Mouse (Mus musculus) embryonic facial prominence, embryonic 13.5 days (tissue): ENCODE measurements around the gene Nmnat1. TPM values are rescaled to one million over a fixed set of nuclear protein-coding genes. Genes with fewer than 3 reads are reported as not detected.

Experiments used
- ATAC-seq: fragments of 200-750 bp; cut with Nextera tagmentation; 2 replicates; pipeline ENCODE4 v1.8.0; 2017; ENCODE audit warnings: low read depth; ENCODE audit not compliant: insufficient number of reproducible peaks, insufficient read depth, low FRiP score, low TSS enrichment
- H3K27ac ChIP-seq: fragments of 300-500 bp; sonication (generic); 2 replicates; pipeline ENCODE4 v1.5.1; 2015; ENCODE audit warnings: moderate library complexity, mild to moderate bottlenecking, inconsistent platforms
- H3K27me3 ChIP-seq: fragments of 300-500 bp; sonication (generic); 2 replicates; pipeline ENCODE4 v1.6.1; 2015; ENCODE audit warnings: mild to moderate bottlenecking, inconsistent platforms
- H3K36me3 ChIP-seq: fragments of 300-500 bp; sonication (generic); 2 replicates; pipeline ENCODE4 v1.6.1; 2015; ENCODE audit warnings: mild to moderate bottlenecking, inconsistent platforms
- H3K4me1 ChIP-seq: fragments of 300-500 bp; sonication (generic); 2 replicates; pipeline ENCODE4 v1.6.1; 2015; ENCODE audit warnings: inconsistent platforms
- H3K4me2 ChIP-seq: fragments of 300-500 bp; sonication (generic); 2 replicates; pipeline ENCODE4 v1.6.1; 2015; ENCODE audit warnings: moderate library complexity, mild to moderate bottlenecking, inconsistent platforms
- H3K4me3 ChIP-seq: fragments of 300-500 bp; sonication (generic); 2 replicates; pipeline ENCODE4 v1.5.1; 2015; ENCODE audit warnings: mild to moderate bottlenecking, inconsistent platforms
- H3K9ac ChIP-seq: fragments of 300-500 bp; sonication (generic); 2 replicates; pipeline ENCODE4 v1.6.1; 2015; ENCODE audit warnings: mild to moderate bottlenecking, inconsistent platforms
- H3K9me3 ChIP-seq: fragments of 300-500 bp; sonication (generic); 2 replicates; pipeline ENCODE4 v1.6.1; 2016; ENCODE audit warnings: inconsistent platforms
- WGBS: fragments of 180-500 bp; shearing (Covaris S2); methylation state at CpG from one replicate; pipeline ENCODE4 v1.1.7; 2015; ENCODE audit warnings: mixed read lengths; 5-methylcytosine and 5-hydroxymethylcytosine counted together
- polyA plus RNA-seq: library from polyadenylated mRNA; unstranded; fragments of >200 nt; fragmentation: Nextera tagmentation; extraction: Ambion mirVana; gene quantifications from 2 replicates; pipeline ENCODE4 v1.2.1, GENCODE M21; 2015

The Nmnat1 gene
- 9.2 and 10.2 TPM in 2 replicates for polyA plus RNA-seq

- WGBS: under 1% methylated on average over 60 of the region's 60 CpGs
- H3K4me3 ChIP-seq: peak within 1 kb of the TSS; percentile 63
- peaks cover 23% of the 10 kb centered on the region for H3K4me1 ChIP-seq
- peak; percentile 90 for ATAC-seq
- H3K36me3 ChIP-seq: peaks cover 33% of the 10 kb centered on the region
- no peaks in the 10 kb centered on the region for H3K27me3 ChIP-seq
- peak within 1 kb of the TSS; percentile 75 for H3K27ac ChIP-seq
- no peaks in the 10 kb centered on the region for H3K9me3 ChIP-seq
- H3K4me2 ChIP-seq: peak within 1 kb of the TSS; percentile 84
- peak within 1 kb of the TSS; percentile 79 for H3K9ac ChIP-seq
These were observed at the start of gene Nmnat1, which contains the start of gene Lzic for GRCm38 (mm10) chr4:149485053-149485824. Gene Nmnat1 (minus strand): TSS chr4:149485202. Gene Lzic (plus strand): TSS chr4:149485229.

- H3K4me1 ChIP-seq: peaks cover 24% of the 10 kb centered on the region
- peak overlapping the region; percentile 11; the same call in 1 of the 2 replicates for H3K27ac ChIP-seq
- no peaks in the 10 kb centered on the region for H3K9me3 ChIP-seq
- H3K9ac ChIP-seq: no peak overlapping the region
- no peak for ATAC-seq
- H3K4me2 ChIP-seq: no peak overlapping the region
- WGBS: 46% methylated on average over 6 of the region's 6 CpGs
- H3K4me3 ChIP-seq: no peak overlapping the region
- H3K27me3 ChIP-seq: no peaks in the 10 kb centered on the region
- H3K36me3 ChIP-seq: 0 out of 2 replicates have a peak, but pooled peaks cover 8% of the 10 kb centered on the region
These were observed 44.7 kb upstream of the Nmnat1 start for GRCm38 (mm10) chr4:149529691-149530090.

- ATAC-seq: no peak
- no peak overlapping the region for H3K4me2 ChIP-seq
- H3K36me3 ChIP-seq: 0 out of 2 replicates have a peak, but pooled peaks cover 4% of the 10 kb centered on the region
- WGBS: 73% methylated on average over 15 of the region's 15 CpGs
- no peak overlapping the region for H3K27ac ChIP-seq
- H3K9ac ChIP-seq: 0 out of 2 replicates have a peak overlapping the region, but pooled peaks have one; percentile 21
- peaks cover 25% of the 10 kb centered on the region for H3K4me1 ChIP-seq
- no peaks in the 10 kb centered on the region for H3K9me3 ChIP-seq
- no peak overlapping the region for H3K4me3 ChIP-seq
- no peaks in the 10 kb centered on the region for H3K27me3 ChIP-seq
These were observed 42.8 kb upstream of the Nmnat1 start for GRCm38 (mm10) chr4:149527621-149528354.

DNA sequence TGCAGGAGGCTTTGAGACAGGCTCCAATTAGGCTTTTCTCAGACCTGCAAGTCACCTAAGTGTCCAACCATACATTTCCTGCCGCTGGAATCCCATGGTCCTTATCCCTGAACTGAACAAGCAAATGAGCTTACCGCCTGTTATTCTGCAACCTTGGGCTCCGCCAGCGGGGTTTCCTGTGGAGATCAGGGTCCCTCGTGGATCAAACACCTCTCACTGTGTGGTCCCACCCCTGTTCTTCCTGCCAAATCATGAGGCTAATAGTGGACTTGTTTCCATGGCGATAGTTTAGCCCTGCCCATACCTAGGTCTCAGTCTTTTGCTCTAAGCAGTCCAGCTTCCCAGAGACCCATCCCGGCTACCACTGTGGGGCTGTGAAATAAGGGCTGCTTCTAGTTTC, 41.3 kb upstream of the Nmnat1 start:
- Histone ChIP-seq H3K9me3 (no peaks in the 10 kb centered on the region), H3K9ac (peak overlapping the region; percentile 53; the same call in 1 of the 2 replicates), H3K27me3 (no peaks in the 10 kb centered on the region), H3K4me1 (peaks cover 25% of the 10 kb centered on the region), H3K4me2 (no peak overlapping the region), H3K36me3 (no peaks in the 10 kb centered on the region), H3K27ac (no peak overlapping the region), H3K4me3 (no peak overlapping the region)
- WGBS: 46% methylated on average over 7 of the region's 7 CpGs
- ATAC-seq: no peak

GRCm38 (mm10) chr4:149525811-149526210, 40.8 kb upstream of the Nmnat1 start:
- Histone ChIP-seq H3K27ac (peak overlapping the region; percentile 28; the same call in 1 of the 2 replicates), H3K27me3 (no peaks in the 10 kb centered on the region), H3K9ac (peak overlapping the region; percentile 53), H3K4me1 (peaks cover 25% of the 10 kb centered on the region), H3K9me3 (no peaks in the 10 kb centered on the region), H3K4me3 (no peak overlapping the region), H3K4me2 (no peak overlapping the region), H3K36me3 (no peaks in the 10 kb centered on the region)
- ATAC-seq: no peak
- 73% methylated on average over 6 of the region's 6 CpGs for WGBS

DNA sequence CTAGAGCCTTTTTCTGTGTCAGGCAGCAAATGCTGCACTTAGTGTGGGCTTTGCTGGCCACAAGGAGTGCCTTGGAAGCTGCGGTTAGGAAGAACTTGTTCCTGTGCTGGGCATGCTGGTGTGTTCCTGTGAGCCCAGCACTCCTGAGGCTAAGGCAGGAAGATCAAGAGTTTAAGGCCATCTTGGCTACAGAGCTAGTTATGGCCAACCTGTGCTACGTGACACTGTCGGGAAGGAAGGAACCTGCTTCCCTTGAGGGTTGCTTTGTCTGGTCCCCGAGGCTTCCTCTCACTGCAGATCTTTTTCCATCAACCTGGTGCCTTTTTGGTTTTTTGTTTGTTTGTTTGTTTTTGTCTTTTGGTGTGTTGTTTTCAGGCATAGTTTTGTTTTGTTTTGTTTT, 40.2 kb upstream of the Nmnat1 start:
- Histone ChIP-seq H3K4me2 (no peak overlapping the region), H3K4me1 (peaks cover 29% of the 10 kb centered on the region), H3K9me3 (no peaks in the 10 kb centered on the region), H3K27ac (0 out of 2 replicates have a peak overlapping the region, but pooled peaks have one; percentile 4), H3K4me3 (no peak overlapping the region), H3K36me3 (no peaks in the 10 kb centered on the region), H3K9ac (0 out of 2 replicates have a peak overlapping the region, but pooled peaks have one; percentile 6), H3K27me3 (no peaks in the 10 kb centered on the region)
- WGBS: 74% methylated on average over 4 of the region's 4 CpGs
- ATAC-seq: no peak

- H3K27ac ChIP-seq: no peak overlapping the region
- H3K4me2 ChIP-seq: no peak overlapping the region
- 72% methylated on average over 6 of the region's 6 CpGs for WGBS
- no peaks in the 10 kb centered on the region for H3K36me3 ChIP-seq
- peaks cover 36% of the 10 kb centered on the region for H3K4me1 ChIP-seq
- ATAC-seq: no peak
- H3K9me3 ChIP-seq: no peaks in the 10 kb centered on the region
- H3K9ac ChIP-seq: no peak overlapping the region
- H3K4me3 ChIP-seq: no peak overlapping the region
- H3K27me3 ChIP-seq: no peaks in the 10 kb centered on the region
These were observed 39.0 kb upstream of the Nmnat1 start for GRCm38 (mm10) chr4:149523961-149524360.

DNA sequence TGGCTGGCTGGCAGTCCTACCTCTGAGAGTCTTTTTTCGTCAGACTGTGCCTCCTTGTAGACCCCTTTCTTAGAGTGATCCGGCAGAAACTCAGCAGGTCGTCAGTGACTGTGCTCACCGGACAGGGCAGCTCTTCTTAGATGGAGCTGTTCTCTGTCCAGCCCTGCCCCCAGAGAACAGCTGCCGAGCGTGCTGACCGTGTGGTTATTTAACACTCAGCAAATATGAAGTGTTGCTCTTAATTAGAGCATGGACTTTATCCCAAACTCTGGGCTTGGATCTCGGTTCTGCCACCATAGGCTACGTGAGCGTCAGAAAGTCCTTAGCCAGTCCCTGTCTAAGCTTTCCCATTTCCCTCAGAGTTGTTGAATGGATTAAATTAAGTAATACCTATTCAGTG, 36.3 kb upstream of the Nmnat1 start:
- Histone ChIP-seq H3K4me2 (no peak overlapping the region), H3K4me3 (no peak overlapping the region), H3K36me3 (no peaks in the 10 kb centered on the region), H3K9me3 (no peaks in the 10 kb centered on the region), H3K4me1 (peaks cover 31% of the 10 kb centered on the region), H3K27me3 (no peaks in the 10 kb centered on the region), H3K9ac (no peak overlapping the region), H3K27ac (no peak overlapping the region)
- 77% methylated on average over 10 of the region's 10 CpGs for WGBS
- ATAC-seq: no peak

- WGBS: 5% methylated on average over 16 of the region's 52 CpGs
- Histone ChIP-seq H3K4me1 (peaks cover 18% of the 10 kb centered on the region), H3K9me3 (no peaks in the 10 kb centered on the region), H3K36me3 (no peaks in the 10 kb centered on the region), H3K4me2 (peak overlapping the region; percentile 89), H3K4me3 (peak overlapping the region; percentile 91), H3K27me3 (no peaks in the 10 kb centered on the region), H3K9ac (peak overlapping the region; percentile 95), H3K27ac (peak overlapping the region; percentile 84)
- ATAC-seq: no peak
These were observed 33.6 kb upstream of the Nmnat1 start for GRCm38 (mm10) chr4:149518351-149519220.

DNA sequence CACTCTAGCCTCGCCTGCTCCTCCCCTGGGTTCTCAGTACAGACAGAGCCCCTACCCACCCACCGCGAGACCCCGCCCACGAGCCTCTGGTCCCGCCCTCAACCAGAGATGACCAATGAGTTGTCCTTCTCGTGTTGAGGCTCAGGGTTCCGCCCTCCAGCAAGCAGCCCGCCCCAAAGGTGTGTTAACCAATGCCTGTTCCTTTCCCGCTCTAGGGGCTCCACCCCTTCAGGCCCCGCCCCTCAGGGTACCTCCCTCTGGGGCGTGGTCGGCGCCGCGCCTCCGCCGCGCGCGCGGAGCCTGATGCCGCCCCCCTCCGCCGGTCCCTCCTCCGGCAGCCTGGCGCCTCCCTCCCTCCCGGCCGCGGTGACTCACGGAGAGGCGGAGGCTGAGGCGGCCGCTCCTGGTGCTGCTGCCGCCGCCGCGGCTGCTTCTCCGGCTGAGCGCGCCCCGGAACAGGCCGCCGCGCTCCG, 32.9 kb upstream of the Nmnat1 start, which contains the start of gene Ctnnbip1:
TSS of gene Ctnnbip1 (plus strand) at position 369 of the 473 bp plus-strand sequence.
- peaks cover 18% of the 10 kb centered on the region for H3K4me1 ChIP-seq
- peak within 1 kb of the TSS; percentile 84 for H3K27ac ChIP-seq
- no peaks in the 10 kb centered on the region for H3K36me3 ChIP-seq
- ATAC-seq: peak; percentile 96
- H3K9ac ChIP-seq: peak within 1 kb of the TSS; percentile 95
- H3K27me3 ChIP-seq: no peaks in the 10 kb centered on the region
- peak within 1 kb of the TSS; percentile 91 for H3K4me3 ChIP-seq
- no peaks in the 10 kb centered on the region for H3K9me3 ChIP-seq
- under 1% methylated on average over 34 of the region's 46 CpGs for WGBS
- peak within 1 kb of the TSS; percentile 89 for H3K4me2 ChIP-seq

DNA sequence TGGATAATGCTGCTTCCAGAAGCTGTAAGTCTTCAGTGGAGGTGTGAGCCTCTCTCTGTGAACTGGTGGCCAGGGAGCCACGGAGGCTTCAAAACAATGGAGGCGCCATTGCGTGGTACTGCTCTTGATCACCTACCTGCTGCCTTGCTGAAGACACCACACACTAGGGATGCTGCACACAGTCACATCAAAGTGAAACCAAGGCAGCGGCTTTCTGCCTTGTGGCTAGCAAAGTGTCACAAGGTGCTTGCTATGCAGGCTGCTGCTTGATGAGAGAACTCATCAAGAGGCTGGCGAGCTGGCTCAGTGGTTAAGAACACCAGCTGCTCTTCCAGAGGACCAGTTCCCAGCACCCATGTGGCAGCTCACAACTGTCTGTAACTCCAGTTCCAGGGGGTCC, 30.7 kb upstream of the Nmnat1 start:
- no peaks in the 10 kb centered on the region for H3K27me3 ChIP-seq
- no peaks in the 10 kb centered on the region for H3K36me3 ChIP-seq
- no peak for ATAC-seq
- peaks cover 20% of the 10 kb centered on the region for H3K4me1 ChIP-seq
- no peak overlapping the region for H3K27ac ChIP-seq
- H3K4me3 ChIP-seq: no peak overlapping the region
- no peak overlapping the region for H3K9ac ChIP-seq
- no peak overlapping the region for H3K4me2 ChIP-seq
- 90% methylated on average over 5 of the region's 5 CpGs for WGBS
- no peaks in the 10 kb centered on the region for H3K9me3 ChIP-seq
